Mouse (Mus musculus): ENCODE data around the gene Dhtkd1. TPM values are rescaled to one million over a fixed set of nuclear protein-coding genes. Genes with fewer than 3 reads are reported as not detected.

Gene Dhtkd1
- total RNA-seq, 2 experiments from 2014 or later = 9.2 to 11.3 TPM

Other genes starting within 250 kb of the Dhtkd1 start
- 10 to 100 TPM; 10.7 to 11.3 TPM for gene Camk1d, start 228.3 kb downstream of the Dhtkd1 start, total RNA-seq (2021)
- gene Nudt5, start 97.8 kb downstream of the Dhtkd1 start, total RNA-seq (2021) = 10 to 100 TPM; 35.9 to 40.3 TPM
- 100 to 1,000 TPM; 139 to 156 TPM for gene Cdc123, start 97.6 kb downstream of the Dhtkd1 start, total RNA-seq (2021)
- 1 to 10 TPM in 1 of 2 experiments, under 1 TPM in 1; 0.96 to 2.2 TPM for gene Gm13199, start 79.9 kb downstream of the Dhtkd1 start, total RNA-seq (2021)
- 10 to 100 TPM; 72.0 to 75.8 TPM for gene Sec61a2, start 47.4 kb downstream of the Dhtkd1 start, total RNA-seq (2021)
- 10 to 100 TPM; 26.4 to 26.5 TPM for gene Upf2, start 8.7 kb upstream of the Dhtkd1 start, total RNA-seq (2021)
- gene Proser2, start 187.4 kb upstream of the Dhtkd1 start, total RNA-seq (2021) = 10 to 100 TPM; 11.2 to 11.5 TPM

Measured in adrenal gland, postnatal 4 days (tissue).